In the genomic region with DNA sequence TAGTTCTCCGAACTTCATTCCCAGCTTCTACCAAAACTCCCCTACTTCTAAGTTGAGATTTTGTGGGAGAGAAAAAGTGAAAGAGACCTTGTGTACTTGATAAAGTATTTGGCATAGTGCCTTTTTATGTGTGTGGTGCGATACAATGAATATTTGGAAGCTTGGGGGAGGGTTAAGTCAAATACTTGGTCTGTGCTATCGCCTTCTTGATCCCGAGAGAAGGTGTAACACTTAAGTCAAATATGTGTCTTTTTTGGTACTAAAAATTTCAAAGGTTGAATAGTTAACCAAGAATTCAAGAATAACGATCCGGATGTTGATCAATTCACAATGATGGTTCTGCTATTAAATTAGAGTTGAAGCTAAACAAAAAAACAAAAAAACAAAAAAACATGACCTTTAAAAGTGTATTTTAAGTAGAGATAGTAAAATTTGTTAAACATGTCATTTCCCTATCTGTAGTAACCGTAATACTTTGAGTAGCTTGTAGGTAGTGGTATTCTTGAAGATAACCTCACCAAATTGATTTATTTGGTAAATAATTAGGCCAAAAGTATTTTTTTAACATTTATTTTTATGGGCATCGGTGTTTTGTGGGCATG, we compare ENCODE assay signal across 8 mouse cellular contexts. TPM values are rescaled to one million over a fixed set of nuclear protein-coding genes. Genes with fewer than 3 reads are reported as not detected.
DNase-seq lines count a peak whose midpoint lies in the region; ATAC-seq and TF ChIP-seq lines count a peak whose summit lies in the region.

No protein-coding gene starts in this region.

- intact Hi-C loops in heart, postnatal 14 days (cut with DNase I), result loop anchor here (10.0 kb wide), 2 partner anchors 752 to 802 kb away; a partner anchor contains a TSS
- intact Hi-C loops in left cerebral cortex, postnatal 25 days (cut with DNase I), result loop anchor here (10.0 kb wide), 2 partner anchors 552 to 752 kb away; a partner anchor contains a TSS

- TF ChIP-seq CTCF in heart, postnatal 0 days (IDR thresholded peaks at IDR 0.05; ENCODE audit: low read depth), result no peak
- no peak for TF ChIP-seq CTCF in bone marrow, adult 2 months (IDR thresholded peaks at IDR 0.05; ENCODE audit: control insufficient read depth, insufficient read depth, low read length)

- no peak for DNase-seq in heart, postnatal 0 days (ENCODE audit: low spot score)
- DNase-seq in heart, postnatal 14 days, result no peak
- no peak for DNase-seq in midbrain, embryonic 11.5 days (ENCODE audit: low spot score, missing footprints)
- no peak for DNase-seq in left cerebral cortex, postnatal 25 days (ENCODE audit: low spot score in 2 of 2)
- no peak for DNase-seq in adrenal gland, postnatal 14 days
- no peak for DNase-seq in cerebellum, postnatal 36 days

- peak overlapping the region; percentile 87 for H3K4me2 ChIP-seq in heart, postnatal 0 days (ENCODE audit: low read depth, low read length)
- H3K4me2 ChIP-seq in hindbrain, embryonic 13.5 days, result peak overlapping the region; percentile 82
- peak overlapping the region; percentile 69 for H3K4me2 ChIP-seq in midbrain, embryonic 11.5 days

- no peak for TF ChIP-seq EP300 in heart, postnatal 0 days (IDR thresholded peaks at IDR 0.05; ENCODE audit: low read depth)

- no peaks in the 10 kb centered on the region; the same call in 1 of the 2 replicates for H3K36me3 ChIP-seq in heart, postnatal 0 days (replicated peaks; ENCODE audit: control insufficient read depth, insufficient read depth, low read length)
- H3K36me3 ChIP-seq in hindbrain, embryonic 13.5 days, result no peaks in the 10 kb centered on the region
- no peaks in the 10 kb centered on the region for H3K36me3 ChIP-seq in midbrain, embryonic 11.5 days (ENCODE audit: control insufficient read depth, insufficient read depth, low read length)

- no peaks in the 10 kb centered on the region for H3K27me3 ChIP-seq in heart, postnatal 0 days (ENCODE audit: control insufficient read depth, insufficient read depth, low read length)
- no peaks in the 10 kb centered on the region for H3K27me3 ChIP-seq in hindbrain, embryonic 13.5 days
- no peaks in the 10 kb centered on the region for H3K27me3 ChIP-seq in midbrain, embryonic 11.5 days (ENCODE audit: control insufficient read depth, insufficient read depth, low read length)

- H3K27ac ChIP-seq in heart, postnatal 0 days (ENCODE audit: low read depth), result peak overlapping the region; percentile 100
- H3K27ac ChIP-seq in bone marrow, adult 2 months (ENCODE audit: control insufficient read depth, insufficient read depth, low read depth, low read length, poor library complexity), result no peak overlapping the region
- H3K27ac ChIP-seq in hindbrain, embryonic 13.5 days, result peak overlapping the region; percentile 97
- peak overlapping the region; percentile 98; the same call in 1 of the 2 replicates for H3K27ac ChIP-seq in midbrain, embryonic 11.5 days (ENCODE audit: low read depth, low read length)

- ATAC-seq in heart, postnatal 0 days (ENCODE audit: insufficient read depth, low read depth), result no peak
- no peak for ATAC-seq in hindbrain, embryonic 13.5 days (ENCODE audit: low FRiP score)
- no peak for ATAC-seq in midbrain, embryonic 11.5 days (ENCODE audit: low FRiP score)

- no peaks in the 10 kb centered on the region for H3K9me3 ChIP-seq in heart, postnatal 0 days (replicated peaks; ENCODE audit: control insufficient read depth, low read length)
- no peaks in the 10 kb centered on the region for H3K9me3 ChIP-seq in hindbrain, embryonic 13.5 days
- no peaks in the 10 kb centered on the region for H3K9me3 ChIP-seq in midbrain, embryonic 11.5 days (ENCODE audit: control insufficient read depth, low read length)

- H3K9ac ChIP-seq in heart, postnatal 0 days (replicated peaks; ENCODE audit: low read depth, low read length), result peak overlapping the region; percentile 92
- H3K9ac ChIP-seq in hindbrain, embryonic 13.5 days, result peak overlapping the region; percentile 85
- peak overlapping the region; percentile 95 for H3K9ac ChIP-seq in midbrain, embryonic 11.5 days (ENCODE audit: low read length)

- peak overlapping the region; percentile 86 for H3K4me3 ChIP-seq in heart, postnatal 0 days (ENCODE audit: low read depth, low read length)
- H3K4me3 ChIP-seq in bone marrow, adult 2 months (replicated peaks; ENCODE audit: control insufficient read depth, low read depth, low read length), result peak overlapping the region; percentile 71
- peak overlapping the region; percentile 75 for H3K4me3 ChIP-seq in hindbrain, embryonic 13.5 days
- peak overlapping the region; percentile 78 for H3K4me3 ChIP-seq in midbrain, embryonic 11.5 days (ENCODE audit: low read depth, low read length)

- peaks cover 14% of the 10 kb centered on the region for H3K4me1 ChIP-seq in heart, postnatal 0 days (ENCODE audit: control insufficient read depth, insufficient read depth)
- H3K4me1 ChIP-seq in bone marrow, adult 2 months (ENCODE audit: control insufficient read depth, insufficient read depth, low read length), result no peaks in the 10 kb centered on the region
- peaks cover 36% of the 10 kb centered on the region for H3K4me1 ChIP-seq in hindbrain, embryonic 13.5 days (replicated peaks)
- H3K4me1 ChIP-seq in midbrain, embryonic 11.5 days (ENCODE audit: control insufficient read depth, insufficient read depth, low read length), result peaks cover 15% of the 10 kb centered on the region; the same call in 1 of the 2 replicates

- TF ChIP-seq POLR2A in bone marrow, adult 2 months (IDR thresholded peaks at IDR 0.05; ENCODE audit: borderline replicate concordance, control insufficient read depth, low read depth, low read length), result no peak

- WGBS in heart, postnatal 0 days, result 26% methylated on average over 8 of the region's 8 CpGs
- 29% methylated on average over 8 of the region's 8 CpGs for WGBS in bone marrow, adult 2 months
- WGBS in hindbrain, embryonic 13.5 days, result 31% methylated on average over 8 of the region's 8 CpGs
- 31% methylated on average over 8 of the region's 8 CpGs for WGBS in midbrain, embryonic 11.5 days

RNA-seq across cellular contexts. Expression of a gene that starts 1.0 kb away (rescaled TPM):
- total RNA-seq in heart, postnatal 0 days (2014; rRNA removed; ENCODE audit: low replicate concordance), result 20.9 and 28.4 TPM in 2 replicates
- polyA plus RNA-seq in heart, postnatal 0 days (2015; fragmentation: Nextera tagmentation; extraction: Ambion mirVana), result 79.2 and 82.6 TPM in 2 replicates
- total RNA-seq in heart, postnatal 14 days (2021), result 10 to 100 TPM; 32.4 to 34.2 TPM
- 18.8 and 52.8 TPM in 2 replicates for polyA plus RNA-seq in bone marrow, adult 2 months (2011; ENCODE audit: insufficient read depth, insufficient read length, low replicate concordance, missing spikeins)
- 35.2 and 42.1 TPM in 2 replicates for polyA plus RNA-seq in hindbrain, embryonic 13.5 days (2015; fragmentation: Nextera tagmentation; extraction: Ambion mirVana)
- polyA plus RNA-seq in midbrain, embryonic 11.5 days (2014; fragmentation: Nextera tagmentation; extraction: Ambion mirVana), result 84.3 and 89.8 TPM in 2 replicates
- 10 to 100 TPM; 14.0 to 19.8 TPM for total RNA-seq in left cerebral cortex, postnatal 25 days (2021)
- 50.9 and 54.6 TPM in 2 replicates for total RNA-seq in adrenal gland, postnatal 14 days (2021)

RNA-seq across cellular contexts. Expression of a gene that starts 1.1 kb away (rescaled TPM):
- 126 and 370 TPM in 2 replicates for total RNA-seq in heart, postnatal 0 days (2014; rRNA removed; ENCODE audit: low replicate concordance)
- polyA plus RNA-seq in heart, postnatal 0 days (2015; fragmentation: Nextera tagmentation; extraction: Ambion mirVana), result 755 and 772 TPM in 2 replicates
- 100 to 1,000 TPM; 205 to 206 TPM for total RNA-seq in heart, postnatal 14 days (2021)
- polyA plus RNA-seq in bone marrow, adult 2 months (2011; ENCODE audit: insufficient read depth, insufficient read length, low replicate concordance, missing spikeins), result 30.9 and 65.6 TPM in 2 replicates
- polyA plus RNA-seq in hindbrain, embryonic 13.5 days (2015; fragmentation: Nextera tagmentation; extraction: Ambion mirVana), result 144 and 159 TPM in 2 replicates
- 224 and 249 TPM in 2 replicates for polyA plus RNA-seq in midbrain, embryonic 11.5 days (2014; fragmentation: Nextera tagmentation; extraction: Ambion mirVana)
- total RNA-seq in left cerebral cortex, postnatal 25 days (2021), result 10 to 100 TPM; 70.3 to 71.3 TPM
- total RNA-seq in adrenal gland, postnatal 14 days (2021), result 206 and 210 TPM in 2 replicates

RNA-seq across cellular contexts. Expression of a gene that starts 31.5 kb away (rescaled TPM):
- total RNA-seq in heart, postnatal 0 days (2014; rRNA removed; ENCODE audit: low replicate concordance), result 5.4 and 7.8 TPM in 2 replicates
- polyA plus RNA-seq in heart, postnatal 0 days (2015; fragmentation: Nextera tagmentation; extraction: Ambion mirVana), result 5.8 and 6.8 TPM in 2 replicates
- 1 to 10 TPM; 2.8 to 3.3 TPM for total RNA-seq in heart, postnatal 14 days (2021)
- polyA plus RNA-seq in bone marrow, adult 2 months (2011; ENCODE audit: insufficient read depth, insufficient read length, low replicate concordance, missing spikeins), result 4.7 and 7.3 TPM in 2 replicates
- polyA plus RNA-seq in hindbrain, embryonic 13.5 days (2015; fragmentation: Nextera tagmentation; extraction: Ambion mirVana), result 14.1 and 14.8 TPM in 2 replicates
- 12.0 and 15.5 TPM in 2 replicates for polyA plus RNA-seq in midbrain, embryonic 11.5 days (2014; fragmentation: Nextera tagmentation; extraction: Ambion mirVana)
- 1 to 10 TPM; 4.2 to 4.8 TPM for total RNA-seq in left cerebral cortex, postnatal 25 days (2021)
- total RNA-seq in adrenal gland, postnatal 14 days (2021), result 3.6 and 5.1 TPM in 2 replicates

RNA-seq across cellular contexts. Expression of a gene that starts 58.5 kb away (rescaled TPM):
- not detected in 2 replicates for total RNA-seq in heart, postnatal 0 days (2014; rRNA removed; ENCODE audit: low replicate concordance)
- polyA plus RNA-seq in heart, postnatal 0 days (2015; fragmentation: Nextera tagmentation; extraction: Ambion mirVana), result not detected in 2 replicates
- total RNA-seq in heart, postnatal 14 days (2021), result not detected
- not detected in 2 replicates for polyA plus RNA-seq in bone marrow, adult 2 months (2011; ENCODE audit: insufficient read depth, insufficient read length, low replicate concordance, missing spikeins)
- polyA plus RNA-seq in hindbrain, embryonic 13.5 days (2015; fragmentation: Nextera tagmentation; extraction: Ambion mirVana), result 0.06 TPM in 1 of 2 replicates, not detected in the other
- polyA plus RNA-seq in midbrain, embryonic 11.5 days (2014; fragmentation: Nextera tagmentation; extraction: Ambion mirVana), result 0.06 and 0.12 TPM in 2 replicates
- not detected for total RNA-seq in left cerebral cortex, postnatal 25 days (2021)
- total RNA-seq in adrenal gland, postnatal 14 days (2021), result not detected in 2 replicates
